8 mouse cellular contexts compared by ENCODE assay signal in the genomic region with DNA sequence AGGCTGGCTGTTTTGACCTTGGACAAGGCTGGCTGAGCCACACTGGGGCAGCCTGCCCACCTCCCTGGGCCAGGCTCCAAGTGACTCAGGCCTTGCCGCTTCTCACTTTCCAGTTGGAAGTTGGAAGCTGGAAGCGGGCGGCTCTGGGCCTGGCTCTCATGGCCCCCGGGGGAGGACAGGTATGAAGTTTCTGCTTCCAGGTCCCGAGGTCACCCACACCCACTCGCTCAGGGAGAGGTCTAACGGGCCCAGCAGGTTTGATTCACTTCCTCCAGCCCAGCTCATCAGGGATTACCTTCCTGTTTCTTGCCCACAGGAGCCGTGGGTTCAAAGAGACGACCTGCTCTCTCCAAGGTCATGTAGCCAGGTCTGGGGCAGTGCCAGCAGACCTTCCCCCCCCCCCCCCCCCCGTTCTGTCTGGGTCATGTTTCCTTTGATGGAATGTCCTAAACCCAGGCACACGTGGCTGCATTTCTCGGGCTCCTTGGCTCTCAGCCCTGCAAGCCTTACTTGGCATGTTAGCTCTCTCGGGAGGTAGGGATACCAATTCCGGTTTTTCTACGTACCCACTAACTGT. TPM values are rescaled to one million over a fixed set of nuclear protein-coding genes. Genes with fewer than 3 reads are reported as not detected.
A peak's percentile ranks its signal among the peaks of the same experiment; 100 is the strongest.
DNase-seq lines count a peak whose midpoint lies in the region; ATAC-seq lines count a peak whose summit lies in the region.

No protein-coding gene starts in this region.

- H3K4me1 ChIP-seq in heart, embryonic 10.5 days, result peaks cover 77% of the 10 kb centered on the region
- H3K4me1 ChIP-seq in kidney, embryonic 16.5 days (ENCODE audit: insufficient read depth, low read length), result peaks cover 54% of the 10 kb centered on the region

- no peak overlapping the region; the same call in 1 of the 2 replicates for H3K4me2 ChIP-seq in kidney, embryonic 16.5 days (replicated peaks; ENCODE audit: low read depth, low read length)

- peak overlapping the region; percentile 48 for H3K9ac ChIP-seq in kidney, embryonic 16.5 days (replicated peaks; ENCODE audit: low read length)

- ATAC-seq in kidney, embryonic 16.5 days (ENCODE audit: low FRiP score, low TSS enrichment), result peak; percentile 12; the same call in 1 of the 2 replicates
- ATAC-seq in megakaryocyte progenitor cell, adult 5-6 weeks (replicated peaks; ENCODE audit: poor library complexity), result peak; percentile 11; the same call in 1 of the 2 replicates
- no peak for ATAC-seq in monocyte, adult 5-6 weeks (replicated peaks; ENCODE audit: insufficient number of reproducible peaks, low FRiP score, low TSS enrichment, poor library complexity, severe bottlenecking)

- peak overlapping the region; percentile 90 for H3K27ac ChIP-seq in heart, embryonic 10.5 days
- peak overlapping the region; percentile 83 for H3K27ac ChIP-seq in kidney, embryonic 16.5 days (ENCODE audit: low read length)

- H3K36me3 ChIP-seq in heart, embryonic 10.5 days, result no peaks in the 10 kb centered on the region
- no peaks in the 10 kb centered on the region for H3K36me3 ChIP-seq in kidney, embryonic 16.5 days (ENCODE audit: insufficient read depth, low read length)

- H3K27me3 ChIP-seq in heart, embryonic 10.5 days (ENCODE audit: insufficient read depth, poor library complexity, severe bottlenecking), result peaks cover 23% of the 10 kb centered on the region
- no peaks in the 10 kb centered on the region for H3K27me3 ChIP-seq in kidney, embryonic 16.5 days (ENCODE audit: insufficient read depth, low read length)

- H3K9me3 ChIP-seq in heart, embryonic 10.5 days, result no peaks in the 10 kb centered on the region
- H3K9me3 ChIP-seq in kidney, embryonic 16.5 days (ENCODE audit: low read length), result no peaks in the 10 kb centered on the region

- DNase-seq in thymus, postnatal 14 days, result peak; percentile 19
- no peak for DNase-seq in thymus, postnatal 0 days (ENCODE audit: low spot score)
- DNase-seq in cerebellum, postnatal 25 days, result peak; percentile 75 to 86
- DNase-seq in heart, embryonic 10.5 days (ENCODE audit: low spot score), result no peak
- DNase-seq in spleen, postnatal 36 days (ENCODE audit: low spot score in 2 of 2), result no peak

- H3K4me3 ChIP-seq in heart, embryonic 10.5 days, result 0 out of 2 replicates have a peak overlapping the region, but pooled peaks have one; percentile 18
- H3K4me3 ChIP-seq in kidney, embryonic 16.5 days (ENCODE audit: low read length), result no peak overlapping the region

- WGBS in heart, embryonic 10.5 days, result 37% methylated on average over 15 of the region's 15 CpGs
- 13% methylated on average over 15 of the region's 15 CpGs for WGBS in kidney, embryonic 16.5 days

RNA-seq across cellular contexts. Expression of a gene that starts 39.3 kb away (rescaled TPM):
- polyA plus RNA-seq in thymus, postnatal 0 days (2015; fragmentation: Nextera tagmentation; extraction: Ambion mirVana), result 90.0 and 95.0 TPM in 2 replicates
- 74.6 and 82.3 TPM in 2 replicates for polyA plus RNA-seq in heart, embryonic 10.5 days (2016; fragmentation: Nextera tagmentation; extraction: Ambion mirVana)
- 61.5 and 66.6 TPM in 2 replicates for polyA plus RNA-seq in kidney, embryonic 16.5 days (2015; fragmentation: Nextera tagmentation; extraction: Ambion mirVana)
- total RNA-seq in megakaryocyte progenitor cell, adult 5-6 weeks (2015), result 64.5 and 73.5 TPM in 2 replicates
- total RNA-seq in megakaryocyte progenitor cell, adult 5-6 weeks (2017), result 49.0 and 90.6 TPM in 2 replicates
- total RNA-seq in monocyte, adult 5-6 weeks (2017), result 64.6 to 115 TPM (median 69.1 TPM) in 3 replicates

Comparison
In these comparisons a context has a peak if more than half of its experiments do, and no peak if none do; other contexts are left out.
1. DNase-seq: peak in thymus, postnatal 14 days (single experiment) and cerebellum, postnatal 25 days (2 of 2); none in thymus, postnatal 0 days (single experiment), heart, embryonic 10.5 days (single experiment) and spleen, postnatal 36 days (0 of 2).